Comparison of ENCODE assay signal across 7 mouse cellular contexts in genomic region chr4:44970612-44971110, GRCm38 (mm10). TPM values are rescaled to one million over a fixed set of nuclear protein-coding genes. Genes with fewer than 3 reads are reported as not detected.
DNase-seq lines count a peak whose midpoint lies in the region; ATAC-seq and TF ChIP-seq lines count a peak whose summit lies in the region.

No protein-coding gene starts in this region.

- H3K36me3 ChIP-seq in ES-E14 (ENCODE audit: control insufficient read depth, insufficient read depth, low read length, poor library complexity, severe bottlenecking), result no peaks in the 10 kb centered on the region

- in situ Hi-C loops in ES-E14 (cut with MboI; ENCODE audit: low sequenced_read_pairs in 2 of 2, unreplicated experiment in 2 of 2), result no loop called here

- H3K27ac ChIP-seq in ES-E14 (ENCODE audit: insufficient read depth, low read depth, low read length, poor library complexity, severe bottlenecking), result no peak overlapping the region

- peak; percentile 53 for ATAC-seq in erythroblast, adult 5-6 weeks (replicated peaks; ENCODE audit: low FRiP score, poor library complexity, severe bottlenecking)

- H3K9ac ChIP-seq in ES-E14 (ENCODE audit: insufficient read depth, low read depth, low read length, poor library complexity, severe bottlenecking), result no peak overlapping the region

- no peaks in the 10 kb centered on the region for H3K9me3 ChIP-seq in ES-E14 (ENCODE audit: control insufficient read depth, insufficient read depth, low read depth, low read length)

- H3K4me3 ChIP-seq in ES-E14 (ENCODE audit: insufficient read depth in 1 of 2, low read depth in 1 of 2, low read length in 2 of 2, poor library complexity in 1 of 2, severe bottlenecking in 1 of 2), result no peak overlapping the region

- peaks cover 0 to 14% of the 10 kb centered on the region in 2 experiments; a peak in 3 of 4 replicates for H3K4me1 ChIP-seq in ES-E14 (ENCODE audit: control insufficient read depth in 2 of 2, insufficient read depth in 2 of 2, low read length in 2 of 2, poor library complexity in 1 of 2)

- DNase-seq in layer of hippocampus, postnatal 10 days (ENCODE audit: low spot score in 2 of 2), result peak; percentile 45 to 49
- no peak for DNase-seq in layer of hippocampus, adult 18-20 months (ENCODE audit: low spot score in 2 of 2)
- DNase-seq in ES-E14 (ENCODE audit: low read depth, low spot score), result peak; percentile 82
- DNase-seq in adrenal gland, postnatal 25 days, result peak; percentile 60
- peak; percentile 32 to 34 for DNase-seq in lung, adult 18-20 months
- peak; percentile 49 to 77 for DNase-seq in spleen, postnatal 10 days (ENCODE audit: low spot score in 2 of 2)

TF ChIP-seq in ES-E14, 5 proteins besides CTCF, POLR2A, EP300 and RAD21:
- no peak for TF ChIP-seq MAFK (IDR thresholded peaks at IDR 0.05; ENCODE audit: insufficient read depth, low read depth, low read length)
- TF ChIP-seq HCFC1 (IDR thresholded peaks at IDR 0.05; ENCODE audit: borderline replicate concordance, insufficient read depth, low read length), result 0 out of 2 replicates have a peak, but pooled peaks have one; percentile 37

RNA-seq across cellular contexts. Expression of gene Grhpr, which starts 10.5 kb away (rescaled TPM):
- 10 to 100 TPM; 13.0 to 15.1 TPM for total RNA-seq in layer of hippocampus, postnatal 10 days (2021)
- total RNA-seq in layer of hippocampus, adult 18-20 months (2021), result 10 to 100 TPM; 31.1 to 34.2 TPM
- 38.2 and 41.5 TPM in 2 replicates for total RNA-seq in ES-E14 (2012; rRNA removed)
- 196 and 217 TPM in 2 replicates for total RNA-seq in adrenal gland, postnatal 25 days (2021)
- total RNA-seq in erythroblast, adult 5-6 weeks (2015; ENCODE audit: low replicate concordance), result 4.2 and 8.4 TPM in 2 replicates
- total RNA-seq in erythroblast, adult 5-6 weeks (2017; ENCODE audit: low replicate concordance), result 1.4 and 6.0 TPM in 2 replicates

RNA-seq across cellular contexts. Expression of gene Zbtb5, which starts 41.6 kb away (rescaled TPM):
- total RNA-seq in layer of hippocampus, postnatal 10 days (2021), result 10 to 100 TPM; 18.3 to 18.5 TPM
- 1 to 10 TPM; 8.3 to 8.8 TPM for total RNA-seq in layer of hippocampus, adult 18-20 months (2021)
- total RNA-seq in ES-E14 (2012; rRNA removed), result 8.2 and 8.3 TPM in 2 replicates
- 12.8 and 15.3 TPM in 2 replicates for total RNA-seq in adrenal gland, postnatal 25 days (2021)
- 7.5 and 7.7 TPM in 2 replicates for total RNA-seq in erythroblast, adult 5-6 weeks (2015; ENCODE audit: low replicate concordance)
- 9.4 and 10.0 TPM in 2 replicates for total RNA-seq in erythroblast, adult 5-6 weeks (2017; ENCODE audit: low replicate concordance)

RNA-seq across cellular contexts. Expression of gene Polr1e, which starts 47.7 kb away (rescaled TPM):
- total RNA-seq in layer of hippocampus, postnatal 10 days (2021), result 10 to 100 TPM; 17.2 to 17.4 TPM
- 10 to 100 TPM in 1 of 2 experiments, 1 to 10 TPM in 1; 9.9 to 10.8 TPM for total RNA-seq in layer of hippocampus, adult 18-20 months (2021)
- 27.3 and 33.0 TPM in 2 replicates for total RNA-seq in ES-E14 (2012; rRNA removed)
- total RNA-seq in adrenal gland, postnatal 25 days (2021), result 13.1 and 14.3 TPM in 2 replicates
- 10.4 and 17.9 TPM in 2 replicates for total RNA-seq in erythroblast, adult 5-6 weeks (2015; ENCODE audit: low replicate concordance)
- 8.1 and 9.8 TPM in 2 replicates for total RNA-seq in erythroblast, adult 5-6 weeks (2017; ENCODE audit: low replicate concordance)

Comparison
In these comparisons a context has a peak if more than half of its experiments do, and no peak if none do; other contexts are left out.
1. DNase-seq: peak in layer of hippocampus, postnatal 10 days (2 of 2), ES-E14 (single experiment), adrenal gland, postnatal 25 days (single experiment), lung, adult 18-20 months (2 of 2) and spleen, postnatal 10 days (2 of 2); none in layer of hippocampus, adult 18-20 months (0 of 2).